Mouse (Mus musculus) heart, adult 9 months (tissue): ENCODE measurements around the gene Sox10.

Experiments used
- DNase-seq, 2 experiments: peaks; one replicate each; pipeline ENCODE4 v3.0.0; 2022; ENCODE audit warnings: low spot score in 2 of 2

Gene Sox10

DNA sequence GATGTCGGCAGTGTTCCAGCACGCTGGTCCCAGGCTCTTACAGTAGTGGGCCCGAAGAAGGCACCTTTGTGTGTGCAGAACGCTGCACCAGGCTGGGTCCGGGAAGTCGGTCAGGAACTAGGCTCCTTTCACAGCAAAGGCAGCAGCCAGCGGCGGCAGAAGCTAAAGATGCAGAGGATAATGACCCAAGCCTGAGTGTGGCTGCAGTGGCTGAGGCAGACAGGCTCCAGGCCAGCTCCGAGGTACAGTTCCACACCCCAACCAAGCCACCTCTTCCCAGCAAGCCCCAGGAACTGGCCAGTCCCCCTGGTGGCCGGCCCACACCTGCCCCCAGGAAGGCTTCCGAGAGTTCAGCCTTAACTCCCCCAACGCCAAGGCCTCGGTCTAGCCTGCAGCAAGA, 42.5 kb downstream of the Sox10 start:
- DNase-seq = no peak

DNA sequence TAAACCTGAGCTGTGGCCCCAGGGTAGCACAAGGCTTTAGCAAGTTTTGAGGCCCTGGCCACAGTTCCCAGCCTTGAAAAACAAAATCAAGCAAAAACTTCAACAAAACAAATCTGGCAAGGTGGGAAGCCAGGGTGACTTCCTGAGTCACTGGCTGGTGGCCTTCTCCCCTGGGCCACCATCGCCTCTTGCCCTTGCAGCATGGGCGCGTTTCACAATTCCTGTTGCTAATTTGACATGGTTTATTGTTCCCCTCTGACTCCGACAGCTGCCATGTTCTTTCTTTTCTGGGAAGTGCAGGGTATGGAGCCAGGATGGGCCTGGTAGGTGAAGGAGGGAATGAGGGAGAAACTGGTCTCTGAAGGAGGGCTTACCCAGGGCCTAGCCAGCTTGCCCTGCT, 42.9 kb downstream of the Sox10 start:
- DNase-seq = no peak

DNA sequence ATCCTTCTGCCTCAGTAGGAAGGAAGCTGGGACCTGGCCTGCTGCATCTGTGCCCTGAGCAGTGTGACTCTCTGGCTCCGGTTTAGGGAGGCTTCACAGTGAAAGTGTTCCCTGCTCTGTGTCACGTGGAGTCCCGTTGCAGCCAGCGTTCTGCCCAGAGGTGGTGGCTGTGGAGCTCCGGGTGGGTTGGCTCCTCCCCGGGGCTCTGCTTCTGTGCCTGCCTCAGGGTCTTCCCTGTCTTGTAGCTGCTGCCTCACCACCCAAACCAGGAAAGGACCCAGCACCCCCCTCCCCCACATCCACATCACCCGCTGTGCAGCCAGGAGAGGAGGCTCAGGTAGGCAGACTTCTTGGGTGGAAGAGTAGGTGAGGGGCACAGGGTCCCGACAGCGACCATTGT, 45.5 kb downstream of the Sox10 start:
- DNase-seq = no peak

DNA sequence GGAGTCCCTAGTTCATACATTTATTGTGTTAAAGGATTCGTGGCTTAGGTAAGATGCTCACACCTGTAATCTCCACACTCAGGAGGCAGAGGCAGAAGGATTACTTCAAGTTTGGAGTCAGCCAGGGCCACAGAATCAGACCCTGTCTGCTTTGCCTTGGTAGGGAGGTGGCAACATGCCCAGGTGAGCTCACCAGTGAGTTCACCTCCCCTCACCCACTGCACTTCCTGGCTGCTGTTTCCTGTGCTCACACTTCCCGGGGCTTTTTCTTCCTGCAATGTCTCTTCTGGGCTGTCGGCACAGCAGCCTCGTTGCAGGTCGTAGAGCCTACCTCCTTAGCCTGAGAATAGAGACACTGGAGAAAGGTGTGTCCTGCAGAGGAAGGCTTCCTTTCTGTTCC, 49.8 kb downstream of the Sox10 start:
- DNase-seq = no peak

DNA sequence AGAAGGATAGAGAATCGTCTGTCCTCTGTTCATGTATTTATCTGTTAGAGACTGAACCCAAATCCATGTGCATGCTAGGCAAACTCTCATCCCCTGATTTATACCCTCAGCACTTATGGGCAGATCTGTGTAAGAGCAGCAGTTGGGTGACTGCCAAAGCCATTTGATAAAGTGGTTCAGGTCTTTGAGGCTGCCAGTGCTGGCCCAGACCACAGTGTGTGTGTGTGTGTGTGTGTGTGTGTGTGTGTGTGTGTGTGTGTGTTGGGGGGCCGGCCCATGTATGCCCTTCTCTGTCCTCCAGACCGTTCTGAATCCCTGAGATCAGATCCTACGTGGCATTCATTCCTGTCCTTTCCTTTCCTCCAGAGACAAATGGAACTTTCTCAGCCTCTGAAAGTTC, 53.3 kb downstream of the Sox10 start:
- peak in 1 of 2 experiments; percentile 64 for DNase-seq

DNA sequence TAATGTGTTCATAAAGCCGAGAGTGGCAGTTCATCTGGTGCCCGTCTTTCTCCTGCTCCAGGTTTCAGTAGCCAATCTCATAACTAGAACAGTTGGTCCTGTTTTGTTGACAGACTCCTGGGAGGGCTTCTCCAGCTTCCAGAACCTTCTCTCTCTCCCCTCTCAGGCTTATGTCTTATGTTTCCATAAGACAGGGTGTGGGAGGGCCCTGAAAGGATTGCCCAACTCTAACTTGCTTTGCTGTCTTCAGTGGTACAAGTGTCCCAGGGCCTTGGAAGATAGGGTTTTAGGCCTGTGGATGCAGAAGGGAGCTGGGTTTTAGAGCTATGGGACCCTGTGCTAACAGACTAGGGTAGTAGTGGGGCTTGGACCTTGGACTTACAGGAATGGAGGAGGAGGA, 54.5 kb downstream of the Sox10 start:
- no peak for DNase-seq

DNA sequence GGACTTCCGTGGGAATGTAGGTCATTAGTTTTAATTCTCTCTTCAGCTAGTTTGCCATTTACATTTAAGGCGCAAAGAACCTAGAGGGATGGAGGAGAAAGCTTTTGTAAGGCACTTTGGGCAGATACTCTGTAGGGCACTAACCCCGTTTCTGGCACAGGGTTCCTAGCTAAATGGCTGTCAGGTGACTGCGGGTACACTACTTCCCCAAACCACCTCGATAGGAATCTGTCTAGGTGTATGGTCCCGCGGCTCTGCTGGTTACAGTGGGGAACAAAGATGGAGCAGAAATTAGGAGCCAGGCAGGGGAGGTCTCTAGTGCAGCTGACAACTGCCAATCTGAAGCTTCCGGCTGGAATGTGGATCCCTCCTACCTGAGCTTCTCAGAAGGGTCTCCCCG, 55.0 kb downstream of the Sox10 start:
- DNase-seq = no peak

DNA sequence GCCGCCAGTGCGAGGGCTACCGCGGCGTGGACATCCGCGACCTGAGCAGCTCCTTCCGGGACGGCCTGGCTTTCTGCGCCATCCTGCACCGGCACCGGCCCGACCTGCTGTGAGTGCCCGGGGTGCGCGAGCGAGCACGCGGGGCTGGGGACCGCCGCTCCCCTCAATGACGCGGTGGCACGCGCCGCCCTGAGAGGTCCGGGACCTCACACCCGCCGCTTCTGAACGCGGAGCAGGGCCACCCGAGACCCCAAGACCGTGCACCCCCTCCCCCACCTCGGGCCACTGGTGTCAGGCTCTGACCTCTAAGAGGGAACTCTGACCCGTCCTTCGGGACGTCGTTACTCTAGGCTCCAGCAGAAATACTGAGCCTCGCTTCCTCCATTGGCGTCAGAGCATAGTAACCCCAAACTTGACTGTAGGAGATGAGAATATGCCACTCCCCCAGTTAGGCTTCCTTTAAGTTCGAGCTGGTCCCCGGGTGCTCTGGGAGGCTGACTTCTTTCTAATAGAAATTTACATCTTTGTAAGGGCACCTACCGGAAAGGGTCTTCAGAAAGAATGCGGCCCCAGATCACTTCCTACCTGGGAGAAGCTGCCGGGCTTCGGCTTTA, 55.6 kb downstream of the Sox10 start:
- DNase-seq = no peak

DNA sequence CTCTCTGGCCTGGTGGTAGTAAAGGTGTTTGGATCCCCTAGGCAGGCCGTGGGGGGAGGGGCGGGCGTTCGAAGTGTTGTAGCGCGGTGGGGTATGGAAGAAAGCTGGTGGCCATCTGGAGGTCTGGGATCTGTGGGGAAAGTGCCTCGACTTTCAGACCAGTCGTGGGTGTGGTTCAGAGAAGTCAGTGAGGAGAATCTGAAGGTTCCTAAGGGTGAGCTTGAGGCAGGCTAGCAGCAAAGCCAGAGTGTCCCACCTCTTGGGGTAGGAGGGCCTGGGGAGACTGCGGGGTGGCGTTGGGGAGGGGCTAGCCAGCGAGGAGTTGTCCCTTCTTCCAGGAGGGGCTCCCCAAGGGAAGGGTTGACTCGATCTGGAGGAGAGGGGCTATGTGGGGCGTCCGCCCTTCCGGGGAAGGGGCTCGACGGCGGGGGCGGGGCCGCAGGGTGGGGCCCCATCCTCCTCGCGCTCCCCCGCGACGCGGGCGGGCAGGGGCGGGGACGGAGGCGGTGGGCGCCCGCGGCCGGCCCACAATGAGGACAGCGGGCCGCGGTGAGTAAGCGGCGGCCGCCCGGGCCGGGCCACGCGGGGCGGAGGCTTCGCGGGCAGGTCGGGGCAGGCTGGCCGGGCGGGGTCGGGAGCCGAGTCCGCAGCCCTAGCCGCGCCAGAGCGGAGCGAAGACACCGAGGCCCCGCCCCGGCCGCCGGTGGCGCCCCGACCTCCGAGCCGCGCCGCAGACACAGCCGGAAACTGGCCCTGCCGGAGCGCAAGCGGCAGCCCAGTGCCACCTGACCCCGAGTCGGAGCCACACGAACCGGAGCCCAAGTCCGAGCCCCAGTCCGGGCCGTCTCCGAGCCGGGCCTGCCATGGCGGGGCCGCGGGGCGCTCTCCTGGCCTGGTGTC, 56.4 kb downstream of the Sox10 start, which contains the start of gene Micall1:
TSS of gene Micall1 (plus strand) at position 478 of the 900 bp plus-strand sequence.
- peak; percentile 68 to 72 for DNase-seq

DNA sequence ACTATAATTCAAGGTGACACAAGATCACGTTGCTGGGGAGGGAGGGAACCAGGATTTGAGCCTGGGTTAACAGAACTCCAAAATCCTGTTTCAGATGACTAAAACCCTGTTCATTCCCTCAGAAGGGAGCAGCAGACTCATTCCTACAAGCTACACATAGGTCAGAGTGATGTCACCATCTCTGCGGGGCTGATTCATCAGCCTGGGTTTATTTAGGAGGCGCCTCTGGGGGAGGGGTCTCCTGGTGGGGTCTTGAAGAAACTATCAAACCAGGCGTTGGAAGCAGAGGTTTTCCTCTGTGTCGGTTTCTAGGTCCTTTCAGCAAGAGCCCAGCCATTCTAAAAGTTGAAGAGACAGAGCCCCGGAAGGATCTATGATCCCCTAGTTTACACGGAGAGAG, 57.1 kb downstream of the Sox10 start:
- no peak for DNase-seq

DNA sequence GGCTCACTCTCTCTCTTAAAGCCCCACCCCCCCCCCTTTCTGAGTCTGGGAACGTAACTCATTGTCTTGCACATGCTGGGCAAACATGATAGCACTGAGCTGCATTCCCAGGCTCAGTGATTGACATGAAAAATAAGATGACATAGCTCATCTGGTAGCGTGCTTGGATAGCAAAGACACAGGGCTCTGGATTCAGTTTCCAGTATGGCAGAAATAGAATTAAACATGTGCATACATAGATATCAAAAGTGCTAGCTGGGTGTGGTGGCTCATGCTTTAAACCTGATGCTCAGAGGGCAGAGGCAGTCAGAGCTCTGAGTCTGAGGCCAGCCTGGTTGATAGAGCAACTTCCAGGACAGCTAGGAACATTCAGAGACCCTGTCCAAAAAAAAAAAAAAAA, 59.2 kb downstream of the Sox10 start:
- DNase-seq = no peak
